Mouse (Mus musculus) C2C12 (cell line): ENCODE measurements around the gene Wipi2. TPM values are rescaled to one million over a fixed set of nuclear protein-coding genes. Genes with fewer than 3 reads are reported as not detected.

Source experiments
- H3K27me3 ChIP-seq: one replicate; pipeline ENCODE4 v1.6.1; 2011; ENCODE audit not compliant: control insufficient read depth, insufficient read depth, insufficient read length
- H3K36me3 ChIP-seq: one replicate; pipeline ENCODE4 v1.6.1; 2011; ENCODE audit not compliant: control insufficient read depth, insufficient read depth
- H3K4me3 ChIP-seq: one replicate; pipeline ENCODE4 v1.5.1; 2011; ENCODE audit warnings: mild to moderate bottlenecking, control low read depth; ENCODE audit not compliant: poor library complexity, insufficient read depth, severe bottlenecking
- H3K79me2 ChIP-seq: one replicate; pipeline ENCODE4 v1.6.1; 2011; ENCODE audit not compliant: control insufficient read depth, insufficient read depth
- H3K79me3 ChIP-seq: one replicate; pipeline ENCODE4 v1.6.1; 2011; ENCODE audit warnings: low read depth, control low read depth
- H3ac ChIP-seq: one replicate; pipeline ENCODE3; 2011; ENCODE audit warnings: low read depth; ENCODE audit not compliant: control insufficient read depth, insufficient read length
- CEBPB ChIP-seq: IDR thresholded peaks from one replicate; pipeline ENCODE4 v1.6.1; 2011; ENCODE audit warnings: low read depth, mild to moderate bottlenecking, control low read depth, moderate library complexity
- CTCF ChIP-seq: IDR thresholded peaks from one replicate; pipeline ENCODE4 v1.5.1; 2011; ENCODE audit not compliant: control insufficient read depth, insufficient read depth, insufficient read length
- FOSL1 ChIP-seq: IDR thresholded peaks from one replicate; pipeline ENCODE4 v1.8.0; 2011; ENCODE audit warnings: mild to moderate bottlenecking, low read length; ENCODE audit not compliant: poor library complexity, insufficient read depth, severe bottlenecking
- MAX ChIP-seq: IDR thresholded peaks from one replicate; pipeline ENCODE4 v1.6.1; 2011; ENCODE audit warnings: mild to moderate bottlenecking, control low read depth
- MYOD1 ChIP-seq: IDR thresholded peaks from one replicate; pipeline ENCODE4 v1.6.1; 2011; ENCODE audit warnings: low read depth; ENCODE audit not compliant: control insufficient read depth, insufficient read length
- MYOG ChIP-seq: IDR thresholded peaks from one replicate; pipeline ENCODE4 v1.6.1; 2011; ENCODE audit not compliant: control insufficient read depth, insufficient read length; ENCODE audit errors: extremely low read depth
- USF1 ChIP-seq: IDR thresholded peaks from one replicate; pipeline ENCODE4 v1.6.1; 2011; ENCODE audit warnings: low read depth, mild to moderate bottlenecking, control low read depth, moderate library complexity
- polyA plus RNA-seq: library from polyadenylated mRNA; unstranded; fragments of >200 nt; fragmentation: generic; extraction: Trizol; gene quantifications from one replicate; pipeline ENCODE4 v1.2.1, GENCODE M21; 2012; ENCODE audit warnings: missing spikeins

Wipi2 gene
- polyA plus RNA-seq, 1 experiment, result 36.0 TPM

DNA sequence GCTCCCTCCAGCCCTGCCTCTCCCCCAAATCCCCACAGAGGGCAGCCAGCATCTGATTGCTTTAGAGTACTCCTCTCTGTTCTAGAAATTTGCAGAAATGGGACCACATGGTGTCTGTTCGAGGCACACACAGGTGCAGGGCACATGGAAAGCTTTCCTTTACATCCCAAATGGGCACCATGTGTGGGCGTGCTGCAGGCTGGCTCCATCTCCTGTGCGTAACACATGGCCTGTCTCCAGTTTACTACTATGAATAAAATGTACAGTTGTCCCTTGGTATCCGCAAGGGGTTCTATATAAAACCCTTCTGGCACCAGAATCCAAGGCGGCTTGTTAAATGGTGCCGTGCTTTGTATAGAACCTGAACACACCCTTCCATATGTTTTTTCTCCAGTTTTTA is 69.4 kb downstream of the Wipi2 start:
- Histone ChIP-seq H3K79me2 (no peaks in the 10 kb centered on the region), H3K79me3 (no peaks in the 10 kb centered on the region), H3K4me3 (no peak overlapping the region), H3K27me3 (peaks cover 37% of the 10 kb centered on the region), H3K36me3 (no peaks in the 10 kb centered on the region), H3ac (no peak overlapping the region)
- TF ChIP-seq CTCF, result no peak
- TF ChIP-seq MAX, result no peak
- TF ChIP-seq MYOG, result no peak
- no peak for TF ChIP-seq MYOD1
- no peak for TF ChIP-seq USF1
- no peak for TF ChIP-seq FOSL1
- TF ChIP-seq CEBPB, result no peak

DNA sequence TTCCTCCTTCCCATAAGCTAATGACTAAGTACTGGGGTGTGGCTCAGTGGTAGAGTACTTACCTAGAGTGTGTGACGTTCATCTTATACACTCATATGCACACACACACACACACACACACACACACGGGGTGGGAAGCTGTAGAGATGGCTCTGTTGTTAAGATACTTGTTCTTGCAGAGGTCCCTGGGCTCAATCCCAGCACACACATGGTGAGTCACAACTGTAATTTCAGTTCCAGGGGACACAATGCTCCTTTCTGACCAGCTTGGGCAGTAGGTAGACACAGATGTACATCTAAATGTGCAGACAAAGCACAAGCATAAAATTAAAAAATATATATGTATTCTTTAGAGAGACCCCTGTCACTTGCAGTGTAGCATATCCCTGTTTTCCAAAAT is 70.2 kb downstream of the Wipi2 start:
- H3K36me3 ChIP-seq, result no peaks in the 10 kb centered on the region
- H3ac ChIP-seq, result no peak overlapping the region
- H3K4me3 ChIP-seq, result no peak overlapping the region
- H3K79me3 ChIP-seq, result no peaks in the 10 kb centered on the region
- TF ChIP-seq CTCF (no peak), MYOD1 (no peak)
- H3K79me2 ChIP-seq, result no peaks in the 10 kb centered on the region
- peaks cover 35% of the 10 kb centered on the region for H3K27me3 ChIP-seq

DNA sequence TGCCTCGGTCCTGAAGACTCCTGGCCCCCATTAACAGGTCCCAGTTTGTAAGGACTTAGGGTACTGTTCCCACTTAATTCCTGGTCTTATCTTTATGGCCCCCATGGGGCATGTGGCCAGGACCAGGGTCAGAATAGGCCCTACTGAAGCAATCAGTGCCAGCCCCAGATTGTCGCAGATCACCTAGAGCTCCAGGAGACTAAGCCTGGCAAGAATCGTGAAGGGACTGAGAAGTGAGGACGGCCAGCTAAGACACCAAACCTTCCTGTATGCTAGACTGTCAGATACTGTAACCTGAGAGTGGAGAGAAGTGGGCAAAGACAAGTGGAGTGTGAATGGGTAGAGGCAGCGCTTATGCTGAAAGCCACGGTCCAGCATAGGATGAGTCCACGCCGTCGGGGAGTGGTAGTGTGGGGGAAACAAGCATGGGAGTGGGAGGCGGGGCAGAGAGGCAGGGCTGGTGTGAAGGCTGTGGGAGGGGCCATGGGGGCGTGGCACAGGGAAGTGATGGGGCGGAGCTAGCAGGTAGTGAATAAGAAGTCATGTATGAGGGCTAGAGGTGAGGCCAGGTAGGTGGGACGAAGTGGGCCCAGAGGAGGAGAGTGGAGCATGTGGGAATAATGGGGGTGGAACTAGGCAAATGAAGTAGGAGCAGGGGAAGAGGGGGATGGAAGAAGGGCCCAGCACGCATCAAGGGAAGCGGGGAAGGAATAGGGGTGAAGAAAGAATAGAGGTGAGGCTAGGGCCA is 73.5 kb downstream of the Wipi2 start:
- no peaks in the 10 kb centered on the region for H3K79me2 ChIP-seq
- no peak overlapping the region for H3K4me3 ChIP-seq
- peaks cover 45% of the 10 kb centered on the region for H3K27me3 ChIP-seq
- H3K79me3 ChIP-seq, result no peaks in the 10 kb centered on the region
- H3K36me3 ChIP-seq, result no peaks in the 10 kb centered on the region
- no peak overlapping the region for H3ac ChIP-seq
- TF ChIP-seq MYOG (no peak), MAX (no peak), FOSL1 (no peak), MYOD1 (no peak), CTCF (no peak), USF1 (no peak), CEBPB (no peak)

DNA sequence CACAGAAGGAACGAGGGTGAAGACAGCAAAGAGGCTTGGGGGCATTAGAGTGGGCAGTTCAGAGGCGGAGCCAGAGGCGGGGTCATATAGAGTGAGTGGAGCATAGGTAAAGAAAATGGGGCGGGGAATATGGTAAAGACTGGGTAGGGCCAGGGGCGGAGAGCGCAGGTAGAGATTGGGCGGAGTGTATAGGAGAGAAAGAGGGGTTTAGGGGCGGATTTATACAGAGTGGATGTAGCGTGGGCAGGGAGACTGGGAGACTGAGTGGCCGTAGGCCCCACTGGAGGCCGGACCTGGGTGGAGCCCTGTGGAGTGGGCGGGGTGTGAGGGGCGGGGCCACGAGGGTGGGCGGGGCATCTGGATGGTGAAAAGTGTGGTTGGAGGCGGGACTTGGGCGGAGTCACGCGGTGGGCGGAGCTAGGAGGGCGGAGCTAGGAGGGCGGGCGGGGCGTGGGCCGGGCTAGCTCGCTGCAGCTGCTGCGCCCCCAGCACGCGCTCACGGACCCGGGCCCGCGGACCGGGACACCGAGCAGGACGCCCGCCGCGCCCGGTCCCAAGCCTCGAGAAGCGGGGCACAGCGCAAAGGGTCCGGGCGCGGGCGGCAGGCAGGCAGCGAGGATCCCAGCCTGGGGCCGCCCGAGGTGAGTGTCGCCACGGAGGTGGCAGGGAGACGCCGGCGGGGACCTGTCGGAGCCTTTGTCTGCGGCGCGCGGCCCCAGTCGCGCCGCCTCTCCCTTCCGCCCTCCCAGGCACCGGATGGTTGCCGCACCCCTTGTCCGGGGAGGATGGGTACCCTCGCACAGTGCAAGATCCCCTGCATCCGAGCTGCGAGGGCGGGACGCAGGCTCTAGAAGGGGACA is 74.4 kb downstream of the Wipi2 start:
- TF ChIP-seq USF1 (no peak), MYOG (no peak), MYOD1 (no peak)
- Histone ChIP-seq H3K27me3 (peaks cover 47% of the 10 kb centered on the region), H3ac (no peak overlapping the region), H3K79me2 (no peaks in the 10 kb centered on the region), H3K79me3 (no peaks in the 10 kb centered on the region), H3K36me3 (no peaks in the 10 kb centered on the region), H3K4me3 (no peak overlapping the region)

DNA sequence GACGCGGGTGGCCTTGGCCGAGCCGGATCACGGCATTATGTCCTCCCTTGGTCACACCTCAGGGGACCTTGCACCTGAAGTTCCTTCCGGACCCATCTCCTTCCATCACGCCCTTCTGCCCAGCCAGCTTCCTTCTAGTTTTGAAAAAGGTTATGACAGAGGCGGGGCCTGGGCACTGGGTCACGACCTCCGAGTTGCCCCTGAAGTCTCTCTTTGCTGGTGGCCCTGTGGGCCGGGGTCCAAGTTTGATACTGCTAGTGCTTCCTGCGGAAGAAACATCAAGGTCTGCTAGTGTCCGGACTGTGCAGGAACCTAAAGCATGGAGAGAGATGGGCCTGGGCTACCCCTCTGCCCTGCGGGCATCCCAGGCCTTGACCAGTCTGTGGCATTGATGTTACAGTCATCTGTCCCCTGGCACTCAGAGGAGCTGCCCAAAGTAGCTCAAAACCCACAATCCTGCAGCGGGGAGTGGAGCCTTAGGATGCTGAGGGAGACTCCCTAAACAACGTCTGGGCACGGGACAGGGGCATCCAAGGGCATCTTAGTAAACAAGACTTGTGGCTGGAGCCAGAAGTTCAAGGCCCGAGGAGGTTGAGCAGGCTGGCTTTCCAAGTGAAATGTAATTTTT is 75.1 kb downstream of the Wipi2 start:
- Histone ChIP-seq H3K27me3 (peaks cover 47% of the 10 kb centered on the region), H3K4me3 (no peak overlapping the region), H3K79me2 (no peaks in the 10 kb centered on the region), H3K36me3 (no peaks in the 10 kb centered on the region), H3K79me3 (no peaks in the 10 kb centered on the region), H3ac (no peak overlapping the region)
- no peak for TF ChIP-seq MAX
- no peak for TF ChIP-seq USF1
- no peak for TF ChIP-seq FOSL1
- TF ChIP-seq CTCF, result no peak
- no peak for TF ChIP-seq MYOD1
- TF ChIP-seq CEBPB, result no peak
- no peak for TF ChIP-seq MYOG
